Mouse (Mus musculus) lung, embryonic 15.5 days (tissue): Measurements from ENCODE around the gene Abcc4. TPM values are rescaled to one million over a fixed set of nuclear protein-coding genes. Genes with fewer than 3 reads are reported as not detected.
A peak's percentile ranks its signal among the peaks of the same experiment; 100 is the strongest.

Source experiments
- ATAC-seq: fragments of 200-750 bp; cut with Nextera tagmentation; 2 replicates; pipeline ENCODE4 v1.8.0; 2017; ENCODE audit warnings: moderate number of reproducible peaks, borderline replicate concordance; ENCODE audit not compliant: low FRiP score, low TSS enrichment; ENCODE audit errors: extremely low read depth
- H3K27ac ChIP-seq: fragments of 300-500 bp; sonication (generic); 2 replicates; pipeline ENCODE4 v1.5.1; 2015; ENCODE audit warnings: moderate library complexity, mild to moderate bottlenecking, inconsistent platforms
- H3K27me3 ChIP-seq: fragments of 300-500 bp; sonication (generic); 2 replicates; pipeline ENCODE4 v1.6.1; 2015; ENCODE audit warnings: inconsistent platforms
- H3K36me3 ChIP-seq: fragments of 300-500 bp; sonication (generic); 2 replicates; pipeline ENCODE4 v1.6.1; 2015; ENCODE audit warnings: inconsistent platforms
- H3K4me1 ChIP-seq: fragments of 300-500 bp; sonication (generic); 2 replicates; pipeline ENCODE4 v1.6.1; 2015; ENCODE audit warnings: inconsistent platforms
- H3K4me2 ChIP-seq: fragments of 300-500 bp; sonication (generic); 2 replicates; pipeline ENCODE4 v1.6.1; 2015; ENCODE audit warnings: inconsistent platforms, mild to moderate bottlenecking, moderate library complexity
- H3K4me3 ChIP-seq: fragments of 300-500 bp; sonication (generic); 2 replicates; pipeline ENCODE4 v1.5.1; 2015; ENCODE audit warnings: mild to moderate bottlenecking, inconsistent platforms
- H3K9ac ChIP-seq: fragments of 300-500 bp; sonication (generic); 2 replicates; pipeline ENCODE4 v1.6.1; 2015; ENCODE audit warnings: inconsistent platforms
- H3K9me3 ChIP-seq: fragments of 300-500 bp; sonication (generic); 2 replicates; pipeline ENCODE4 v1.6.1; 2016; ENCODE audit warnings: inconsistent platforms
- WGBS: fragments of 180-500 bp; shearing (Covaris S2); methylation state at CpG from one replicate; pipeline ENCODE4 v1.1.7; 2015; 5-methylcytosine and 5-hydroxymethylcytosine counted together
- polyA plus RNA-seq: library from polyadenylated mRNA; unstranded; fragments of >200 nt; fragmentation: Nextera tagmentation; extraction: Ambion mirVana; gene quantifications from 2 replicates; pipeline ENCODE4 v1.2.1, GENCODE M21; 2015

Gene Abcc4
- 2.0 and 2.3 TPM in 2 replicates for polyA plus RNA-seq

DNA sequence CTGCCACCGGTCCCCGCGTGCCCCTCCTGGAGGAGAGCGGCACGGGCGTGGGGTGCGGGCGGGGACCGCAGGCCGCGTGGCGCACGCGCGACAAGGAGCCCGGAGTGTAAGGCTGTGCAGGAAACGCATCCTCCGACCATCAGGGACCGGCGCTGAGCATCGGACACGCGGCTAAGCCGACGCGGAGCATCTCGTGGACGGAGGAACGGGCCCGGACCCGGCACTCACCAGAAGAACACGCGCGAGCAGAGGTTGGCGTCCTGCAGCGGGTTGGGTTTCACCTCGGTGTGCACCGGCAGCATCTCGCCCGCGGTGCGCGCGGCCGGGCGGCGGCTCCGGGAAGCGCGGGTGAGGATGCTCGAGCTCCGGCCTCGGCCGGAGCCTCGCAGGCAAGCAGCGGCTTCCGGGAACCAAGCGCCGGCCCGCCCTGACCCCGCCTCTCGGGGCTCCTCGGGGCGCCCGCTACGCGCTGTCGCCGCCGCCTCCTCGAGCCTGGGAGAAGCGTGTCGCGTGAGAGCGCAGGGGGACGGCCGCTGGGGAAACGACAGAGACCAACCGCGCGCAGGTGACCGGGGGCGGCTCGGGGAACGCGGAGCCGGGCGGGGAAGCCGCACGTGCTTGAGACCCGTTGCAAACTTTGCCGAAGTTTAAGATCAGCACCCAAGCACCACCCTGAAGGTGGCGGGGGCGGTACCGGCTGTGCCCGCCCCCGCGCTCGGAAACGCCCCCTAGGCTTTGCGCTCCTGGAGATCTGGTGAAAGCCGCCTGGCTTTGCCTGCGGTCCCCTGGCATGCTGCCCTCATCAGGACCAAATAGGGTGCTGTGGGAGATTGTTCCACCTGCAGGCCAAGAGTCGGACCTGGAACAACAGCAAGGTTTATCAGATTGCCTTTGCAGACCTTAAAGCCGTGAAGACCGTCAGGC lies at the start of gene Abcc4:
Abcc4 (minus strand) TSS at position 412 of the 924 bp plus-strand sequence.
- Histone ChIP-seq H3K27me3 (peaks cover 48% of the 10 kb centered on the region), H3K27ac (no peak within 1 kb of the TSS), H3K9me3 (no peaks in the 10 kb centered on the region), H3K4me3 (peak within 1 kb of the TSS; percentile 65), H3K4me2 (peak within 1 kb of the TSS; percentile 99), H3K9ac (peak within 1 kb of the TSS; percentile 44), H3K36me3 (no peaks in the 10 kb centered on the region), H3K4me1 (peaks cover 30% of the 10 kb centered on the region)
- WGBS, result under 1% methylated on average over 105 of the region's 106 CpGs
- ATAC-seq, result peak; percentile 81

DNA sequence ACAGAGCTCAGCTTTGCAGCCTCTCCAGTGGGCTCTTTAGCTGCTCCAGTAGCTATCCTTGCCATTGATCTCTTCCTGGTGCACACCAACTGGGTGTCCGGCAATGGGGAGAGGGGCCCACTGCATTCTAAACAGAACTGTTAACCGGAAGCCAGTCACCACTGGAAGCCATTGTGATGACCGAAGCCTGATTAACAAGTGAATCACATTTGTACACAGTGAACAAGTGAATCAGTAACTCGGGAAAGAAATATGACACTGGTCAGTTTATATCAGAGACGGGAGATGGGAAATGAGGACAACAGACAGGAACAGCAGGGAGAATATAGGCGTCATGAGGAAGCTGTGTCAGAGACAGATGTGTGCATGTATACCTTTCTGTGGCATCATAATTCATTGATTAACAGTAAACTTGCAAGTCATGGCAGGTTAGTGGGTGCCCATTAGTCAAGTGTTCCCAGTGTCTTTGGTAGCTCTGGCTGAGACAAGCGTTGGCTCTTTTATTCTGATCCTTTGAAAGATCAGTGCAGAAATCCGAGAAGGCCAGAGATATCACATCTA lies 45.3 kb upstream of the Abcc4 start:
- no peak overlapping the region for H3K4me3 ChIP-seq
- no peaks in the 10 kb centered on the region for H3K9me3 ChIP-seq
- no peaks in the 10 kb centered on the region for H3K27me3 ChIP-seq
- no peaks in the 10 kb centered on the region for H3K4me1 ChIP-seq
- WGBS, result 72% methylated on average over 8 of the region's 8 CpGs
- no peaks in the 10 kb centered on the region for H3K36me3 ChIP-seq
- no peak overlapping the region for H3K27ac ChIP-seq
- H3K4me2 ChIP-seq, result no peak overlapping the region
- no peak overlapping the region for H3K9ac ChIP-seq
- no peak for ATAC-seq

DNA sequence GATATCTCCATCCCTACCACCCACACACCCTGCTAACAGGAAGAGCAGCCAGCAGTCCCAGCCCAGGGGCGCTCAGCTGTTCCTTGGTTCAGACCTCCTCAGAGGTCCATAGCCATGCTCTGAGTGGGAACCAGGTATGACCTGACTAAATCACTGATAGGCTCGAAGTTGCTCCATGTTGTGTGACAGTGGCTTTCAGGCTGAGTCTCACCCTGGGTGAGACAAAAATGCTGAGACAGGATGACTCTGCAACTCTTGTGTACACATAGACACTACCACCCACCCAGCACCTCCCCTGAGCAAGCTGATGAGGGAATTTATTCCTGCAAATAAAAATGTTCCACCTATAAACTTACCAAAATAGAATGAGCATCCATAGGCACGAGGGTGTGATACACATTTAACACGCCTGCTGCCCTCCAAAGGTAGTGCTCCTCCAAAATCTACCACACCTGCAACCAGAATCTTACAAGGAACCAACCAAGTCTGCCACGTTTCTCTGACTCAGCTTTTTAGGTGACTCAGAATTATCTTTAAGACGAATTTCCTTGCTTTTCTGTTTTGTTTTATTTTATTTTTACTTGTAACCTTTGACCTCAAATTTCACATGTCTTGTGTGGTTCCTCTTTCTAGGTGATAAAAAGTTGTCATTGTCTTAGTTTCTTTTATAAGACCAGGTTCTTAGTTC lies 44.6 kb upstream of the Abcc4 start:
- H3K4me3 ChIP-seq, result no peak overlapping the region
- H3K27me3 ChIP-seq, result no peaks in the 10 kb centered on the region
- H3K27ac ChIP-seq, result no peak overlapping the region
- no peak overlapping the region for H3K4me2 ChIP-seq
- no peaks in the 10 kb centered on the region for H3K9me3 ChIP-seq
- no peak overlapping the region for H3K9ac ChIP-seq
- peak; percentile 46; the same call in 1 of the 2 replicates for ATAC-seq
- H3K4me1 ChIP-seq, result no peaks in the 10 kb centered on the region
- H3K36me3 ChIP-seq, result no peaks in the 10 kb centered on the region
- 80% methylated on average over 6 of the region's 6 CpGs for WGBS

DNA sequence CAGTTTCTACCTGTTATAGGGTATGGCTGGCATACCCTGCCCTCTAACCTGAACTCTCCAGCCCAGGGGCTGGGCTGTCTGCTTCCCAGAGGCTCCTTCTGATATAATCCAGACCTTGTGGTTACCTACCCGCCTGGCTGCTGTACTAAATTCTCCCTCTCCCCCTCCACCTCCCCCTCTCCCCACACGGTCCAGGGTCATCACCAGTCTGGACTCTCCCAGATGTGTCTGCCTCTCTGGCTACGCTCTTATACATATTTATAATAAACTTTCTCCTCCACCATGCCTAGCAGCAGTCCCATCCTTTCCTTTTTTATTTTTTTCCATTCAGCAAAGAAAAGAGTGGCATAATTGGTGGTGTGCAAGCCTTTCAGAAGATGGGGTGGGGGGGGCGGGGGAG lies 43.7 kb upstream of the Abcc4 start:
- Histone ChIP-seq H3K4me2 (no peak overlapping the region), H3K27me3 (no peaks in the 10 kb centered on the region), H3K36me3 (no peaks in the 10 kb centered on the region), H3K9ac (no peak overlapping the region), H3K27ac (no peak overlapping the region), H3K4me1 (no peaks in the 10 kb centered on the region), H3K9me3 (no peaks in the 10 kb centered on the region), H3K4me3 (no peak overlapping the region)
- 57% methylated on average over 4 of the region's 4 CpGs for WGBS
- no peak for ATAC-seq

DNA sequence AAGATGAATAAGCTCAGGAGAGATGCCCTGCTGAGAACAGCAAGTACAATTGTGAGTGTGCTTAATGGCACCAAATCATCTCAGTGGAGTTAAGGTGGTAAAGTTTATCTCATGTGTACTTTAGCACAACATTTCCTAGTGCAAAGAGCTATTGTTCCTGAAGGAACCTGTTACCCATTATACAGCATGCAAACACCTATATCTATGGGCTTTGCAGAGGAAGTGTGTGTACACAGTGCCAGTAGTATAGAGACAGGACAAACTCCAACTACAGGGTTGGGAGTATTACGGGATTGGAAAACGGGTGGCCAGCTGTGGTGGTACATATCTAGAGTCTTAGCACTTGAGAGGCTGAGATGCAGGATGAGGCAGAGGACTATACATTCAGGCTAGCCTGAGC lies 43.0 kb upstream of the Abcc4 start:
- 59% methylated on average over 2 of the region's 2 CpGs for WGBS
- H3K4me1 ChIP-seq, result no peaks in the 10 kb centered on the region
- no peak for ATAC-seq
- H3K27me3 ChIP-seq, result no peaks in the 10 kb centered on the region
- H3K36me3 ChIP-seq, result no peaks in the 10 kb centered on the region
- H3K9ac ChIP-seq, result no peak overlapping the region
- no peak overlapping the region for H3K4me3 ChIP-seq
- H3K27ac ChIP-seq, result no peak overlapping the region
- no peaks in the 10 kb centered on the region for H3K9me3 ChIP-seq
- H3K4me2 ChIP-seq, result no peak overlapping the region

DNA sequence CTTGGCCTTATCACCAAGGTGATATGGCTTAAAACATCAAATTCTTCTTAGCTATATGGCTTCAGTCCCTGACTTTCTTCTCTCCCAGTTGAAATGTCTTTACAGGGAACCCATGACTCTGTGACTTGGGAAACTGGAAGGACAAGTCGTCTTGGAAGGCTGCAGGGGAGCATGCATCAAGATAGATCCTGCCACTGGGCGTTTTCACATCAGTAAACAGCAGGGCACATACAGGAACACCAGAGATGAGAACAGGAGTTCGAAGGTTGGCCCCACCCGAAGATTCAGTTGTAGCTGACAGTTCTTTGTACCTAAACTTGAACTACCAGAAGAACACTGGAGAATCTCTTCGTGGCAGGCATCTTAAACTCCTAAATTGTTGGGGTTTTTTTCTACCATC lies 36.8 kb upstream of the Abcc4 start:
- Histone ChIP-seq H3K27me3 (no peaks in the 10 kb centered on the region), H3K9me3 (no peaks in the 10 kb centered on the region), H3K4me3 (no peak overlapping the region), H3K36me3 (no peaks in the 10 kb centered on the region), H3K9ac (no peak overlapping the region), H3K27ac (no peak overlapping the region), H3K4me1 (no peaks in the 10 kb centered on the region), H3K4me2 (no peak overlapping the region)
- WGBS, result 67% methylated on average over 5 of the region's 5 CpGs
- no peak for ATAC-seq

DNA sequence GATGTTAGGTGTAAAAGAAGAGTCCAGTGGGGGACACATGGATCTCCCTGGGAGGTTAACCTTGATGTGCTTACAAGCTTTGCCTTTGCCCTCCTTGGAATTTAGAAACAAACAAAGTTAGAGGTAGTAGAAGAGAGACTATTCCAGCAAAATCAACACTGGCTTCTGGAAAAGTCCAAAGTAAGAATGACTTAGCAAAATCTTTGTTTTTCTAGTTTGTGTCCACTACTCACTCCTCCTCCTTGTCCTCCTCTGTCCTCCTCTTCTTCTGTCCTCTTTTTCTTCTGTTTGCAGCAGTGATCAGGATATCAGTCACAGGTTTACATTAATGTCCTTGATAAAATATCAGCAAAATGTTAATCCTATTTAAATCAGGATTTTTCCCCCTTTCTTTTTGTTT lies 35.8 kb upstream of the Abcc4 start:
- H3K9me3 ChIP-seq, result no peaks in the 10 kb centered on the region
- no peaks in the 10 kb centered on the region for H3K4me1 ChIP-seq
- no peak overlapping the region for H3K27ac ChIP-seq
- no peak overlapping the region for H3K4me2 ChIP-seq
- no peak for ATAC-seq
- no peaks in the 10 kb centered on the region for H3K36me3 ChIP-seq
- no peak overlapping the region for H3K9ac ChIP-seq
- H3K27me3 ChIP-seq, result no peaks in the 10 kb centered on the region
- no peak overlapping the region for H3K4me3 ChIP-seq

DNA sequence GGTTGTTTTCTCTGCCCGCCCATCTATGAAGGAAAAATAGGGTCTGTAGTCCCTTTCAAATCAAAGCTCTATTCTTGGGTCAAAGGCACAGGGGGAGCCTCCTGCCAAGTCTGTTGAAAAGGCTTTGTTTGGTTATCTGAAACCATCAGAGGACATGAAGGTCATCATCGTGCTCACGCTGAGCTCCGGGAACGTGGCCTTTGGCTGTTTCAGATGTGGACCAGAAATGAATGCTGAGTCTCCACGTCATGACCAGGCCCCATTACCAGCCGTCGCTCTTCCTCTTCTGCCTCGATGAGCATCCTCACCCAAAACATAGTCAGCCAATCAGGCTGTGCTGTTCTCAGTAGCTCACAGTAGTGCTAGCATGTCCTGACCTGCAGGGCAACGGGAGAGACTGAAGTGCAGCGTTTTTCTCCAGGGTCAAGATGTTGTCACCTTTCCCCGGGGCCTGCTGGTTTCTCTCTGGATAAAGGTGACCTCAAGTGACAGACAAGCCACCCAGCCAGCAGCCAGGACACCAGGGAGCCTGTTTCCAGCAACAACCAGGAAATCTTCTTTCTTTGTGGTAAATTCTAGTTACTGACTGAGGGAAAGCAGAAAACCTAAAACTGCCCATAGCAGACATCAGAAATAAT lies 31.4 kb upstream of the Abcc4 start:
- Histone ChIP-seq H3K4me1 (0 out of 2 replicates have a peak, but pooled peaks cover 4% of the 10 kb centered on the region), H3K9ac (no peak overlapping the region), H3K9me3 (no peaks in the 10 kb centered on the region), H3K27ac (no peak overlapping the region), H3K4me3 (no peak overlapping the region), H3K36me3 (no peaks in the 10 kb centered on the region), H3K27me3 (no peaks in the 10 kb centered on the region), H3K4me2 (no peak overlapping the region)
- no peak for ATAC-seq
- WGBS, result 36% methylated on average over 12 of the region's 12 CpGs

DNA sequence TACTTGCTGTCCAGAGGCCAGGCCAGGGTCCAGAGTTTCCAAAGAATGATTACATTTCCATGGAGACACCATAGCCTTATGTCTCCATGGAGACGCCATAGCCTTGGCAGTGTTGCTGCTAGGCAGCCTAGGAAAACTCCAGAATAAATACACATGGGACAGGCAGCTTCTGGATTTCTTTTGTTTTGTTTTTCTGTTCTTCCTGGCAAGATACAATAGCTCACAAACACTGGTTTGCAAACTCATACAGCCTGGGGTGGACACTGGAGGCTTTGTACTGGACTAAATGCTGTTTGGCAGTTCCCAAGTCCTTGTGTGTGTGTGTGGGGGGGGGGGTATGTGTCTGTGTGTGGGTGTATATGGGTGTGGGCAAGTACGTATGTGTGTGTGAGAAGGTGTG lies 29.1 kb upstream of the Abcc4 start:
- H3K4me1 ChIP-seq, result 0 out of 2 replicates have a peak, but pooled peaks cover 4% of the 10 kb centered on the region
- no peaks in the 10 kb centered on the region for H3K9me3 ChIP-seq
- no peak overlapping the region for H3K9ac ChIP-seq
- H3K4me3 ChIP-seq, result no peak overlapping the region
- no peak; the same call in 1 of the 2 replicates for ATAC-seq
- 58% methylated on average over 2 of the region's 2 CpGs for WGBS
- H3K4me2 ChIP-seq, result no peak overlapping the region
- H3K27ac ChIP-seq, result no peak overlapping the region
- no peaks in the 10 kb centered on the region for H3K27me3 ChIP-seq
- no peaks in the 10 kb centered on the region for H3K36me3 ChIP-seq

DNA sequence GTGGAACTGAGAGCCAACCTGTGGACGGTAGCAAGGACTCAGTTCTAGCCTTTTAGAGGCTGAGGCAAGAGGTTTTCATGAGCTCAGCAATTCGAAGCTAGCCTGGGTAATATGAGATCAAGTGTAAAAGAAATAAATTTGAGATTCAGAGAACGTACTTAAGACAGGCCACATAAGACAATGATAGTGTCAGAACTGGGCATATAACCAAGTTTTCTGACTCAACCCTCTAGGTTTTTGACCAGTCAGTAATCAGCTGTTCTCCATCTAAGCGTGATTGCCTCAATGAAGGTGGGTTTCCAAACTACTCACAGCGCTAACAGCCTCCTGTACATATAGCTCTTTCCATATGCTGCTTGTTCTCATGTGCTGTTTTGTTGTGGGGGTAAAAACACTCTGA lies 27.1 kb upstream of the Abcc4 start:
- H3K36me3 ChIP-seq, result no peaks in the 10 kb centered on the region
- H3K9ac ChIP-seq, result no peak overlapping the region
- ATAC-seq, result no peak
- H3K4me2 ChIP-seq, result no peak overlapping the region
- 70% methylated on average over 5 of the region's 5 CpGs for WGBS
- no peak overlapping the region for H3K27ac ChIP-seq
- H3K27me3 ChIP-seq, result no peaks in the 10 kb centered on the region
- H3K4me1 ChIP-seq, result 0 out of 2 replicates have a peak, but pooled peaks cover 4% of the 10 kb centered on the region
- no peak overlapping the region for H3K4me3 ChIP-seq
- no peaks in the 10 kb centered on the region for H3K9me3 ChIP-seq

DNA sequence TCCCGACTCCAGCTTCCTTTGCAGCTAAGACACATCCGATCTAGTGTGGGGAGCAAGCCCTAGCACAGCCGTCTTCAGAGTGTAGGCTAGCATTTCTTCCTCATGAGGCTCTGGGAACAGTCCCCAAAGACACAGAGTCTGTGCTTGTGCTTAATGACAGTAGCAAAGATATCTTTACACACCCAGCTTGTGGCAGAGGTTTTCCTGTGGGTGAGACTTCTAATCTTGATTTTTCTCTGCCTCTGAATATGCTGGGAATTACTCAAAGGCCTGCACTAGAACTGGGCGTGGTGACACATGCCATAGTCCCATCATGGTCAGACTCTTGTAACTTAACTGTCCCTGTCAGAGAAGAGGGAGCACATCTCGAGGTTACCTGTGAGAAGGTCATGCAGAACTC lies 24.6 kb upstream of the Abcc4 start:
- Histone ChIP-seq H3K4me3 (no peak overlapping the region), H3K9me3 (no peaks in the 10 kb centered on the region), H3K27me3 (no peaks in the 10 kb centered on the region), H3K4me1 (0 out of 2 replicates have a peak, but pooled peaks cover 4% of the 10 kb centered on the region), H3K4me2 (no peak overlapping the region), H3K9ac (no peak overlapping the region), H3K27ac (no peak overlapping the region), H3K36me3 (no peaks in the 10 kb centered on the region)
- no peak for ATAC-seq
- WGBS, result 72% methylated on average over 5 of the region's 5 CpGs
